Mouse (Mus musculus): ENCODE measurements around the gene Kiss1r. TPM values are rescaled to one million over a fixed set of nuclear protein-coding genes. Genes with fewer than 3 reads are reported as not detected.

The Kiss1r gene
- polyA plus RNA-seq, 1 experiment from 2014 or later: 0.31 TPM

GRCm38 (mm10) chr10:79929967-79930825 is 13.4 kb downstream of the Kiss1r start:
- Histone ChIP-seq H3K4me3 (peak overlapping the region; percentile 99), H3K27me3 (ENCODE audit: insufficient read depth, poor library complexity, severe bottlenecking) (no peaks in the 10 kb centered on the region), H3K27ac (peak overlapping the region; percentile 99), H3K4me1 (peaks cover 83% of the 10 kb centered on the region), H3K9me3 (no peaks in the 10 kb centered on the region), H3K36me3 (peaks cover 49% of the 10 kb centered on the region)
- DNase-seq (ENCODE audit: low spot score): no peak
- 89% methylated on average over 18 of the region's 18 CpGs for WGBS

GRCm38 (mm10) chr10:79930826-79931186 is 14.0 kb downstream of the Kiss1r start:
- no peak for DNase-seq (ENCODE audit: low spot score)
- peaks cover 83% of the 10 kb centered on the region for H3K4me1 ChIP-seq
- 91% methylated on average over 16 of the region's 16 CpGs for WGBS
- H3K36me3 ChIP-seq: peaks cover 56% of the 10 kb centered on the region
- no peaks in the 10 kb centered on the region for H3K9me3 ChIP-seq
- H3K4me3 ChIP-seq: peak overlapping the region; percentile 22; the same call in 1 of the 2 replicates
- H3K27ac ChIP-seq: 0 out of 2 replicates have a peak overlapping the region, but pooled peaks have one; percentile 32
- H3K27me3 ChIP-seq (ENCODE audit: insufficient read depth, poor library complexity, severe bottlenecking): no peaks in the 10 kb centered on the region

GRCm38 (mm10) chr10:79931797-79932196 is 15.0 kb downstream of the Kiss1r start:
- Histone ChIP-seq H3K4me3 (no peak overlapping the region), H3K4me1 (peaks cover 83% of the 10 kb centered on the region), H3K27ac (peak overlapping the region; percentile 75), H3K27me3 (ENCODE audit: insufficient read depth, poor library complexity, severe bottlenecking) (no peaks in the 10 kb centered on the region), H3K9me3 (no peaks in the 10 kb centered on the region), H3K36me3 (peaks cover 61% of the 10 kb centered on the region)
- no peak for DNase-seq (ENCODE audit: low spot score)
- WGBS: 83% methylated on average over 9 of the region's 9 CpGs

GRCm38 (mm10) chr10:79932736-79933135 is 16.0 kb downstream of the Kiss1r start:
- H3K4me3 ChIP-seq: peak overlapping the region; percentile 39
- WGBS: 10% methylated on average over 8 of the region's 8 CpGs
- no peaks in the 10 kb centered on the region for H3K9me3 ChIP-seq
- no peaks in the 10 kb centered on the region for H3K27me3 ChIP-seq (ENCODE audit: insufficient read depth, poor library complexity, severe bottlenecking)
- peak overlapping the region; percentile 75 for H3K27ac ChIP-seq
- peaks cover 71% of the 10 kb centered on the region for H3K36me3 ChIP-seq
- DNase-seq (ENCODE audit: low spot score): peak; percentile 89
- peaks cover 90% of the 10 kb centered on the region for H3K4me1 ChIP-seq

- WGBS: 64% methylated on average over 9 of the region's 9 CpGs
- DNase-seq (ENCODE audit: low spot score): no peak
- H3K36me3 ChIP-seq: peaks cover 76% of the 10 kb centered on the region
- H3K27me3 ChIP-seq (ENCODE audit: insufficient read depth, poor library complexity, severe bottlenecking): no peaks in the 10 kb centered on the region
- H3K4me3 ChIP-seq: peak overlapping the region; percentile 39
- H3K9me3 ChIP-seq: no peaks in the 10 kb centered on the region
- peaks cover 95% of the 10 kb centered on the region for H3K4me1 ChIP-seq
- peak overlapping the region; percentile 75 for H3K27ac ChIP-seq
These were observed 16.4 kb downstream of the Kiss1r start for GRCm38 (mm10) chr10:79933145-79933679.

- Histone ChIP-seq H3K9me3 (no peaks in the 10 kb centered on the region), H3K4me3 (no peak overlapping the region), H3K27me3 (ENCODE audit: insufficient read depth, poor library complexity, severe bottlenecking) (no peaks in the 10 kb centered on the region), H3K36me3 (peaks cover 82% of the 10 kb centered on the region), H3K27ac (peak overlapping the region; percentile 75), H3K4me1 (peaks cover 98% of the 10 kb centered on the region)
- 81% methylated on average over 6 of the region's 6 CpGs for WGBS
- DNase-seq (ENCODE audit: low spot score): no peak
These were observed 17.1 kb downstream of the Kiss1r start for GRCm38 (mm10) chr10:79933861-79934260.

GRCm38 (mm10) chr10:79934272-79934721 is 17.5 kb downstream of the Kiss1r start:
- no peaks in the 10 kb centered on the region for H3K9me3 ChIP-seq
- WGBS: 66% methylated on average over 13 of the region's 13 CpGs
- peaks cover 86% of the 10 kb centered on the region for H3K36me3 ChIP-seq
- no peak overlapping the region for H3K4me3 ChIP-seq
- no peaks in the 10 kb centered on the region for H3K27me3 ChIP-seq (ENCODE audit: insufficient read depth, poor library complexity, severe bottlenecking)
- peak overlapping the region; percentile 19 for H3K27ac ChIP-seq
- no peak for DNase-seq (ENCODE audit: low spot score)
- H3K4me1 ChIP-seq: peaks cover 98% of the 10 kb centered on the region

- DNase-seq (ENCODE audit: low spot score): no peak
- Histone ChIP-seq H3K27ac (0 out of 2 replicates have a peak overlapping the region, but pooled peaks have one; percentile 32), H3K36me3 (peaks cover 93% of the 10 kb centered on the region), H3K9me3 (no peaks in the 10 kb centered on the region), H3K4me3 (no peak overlapping the region), H3K27me3 (ENCODE audit: insufficient read depth, poor library complexity, severe bottlenecking) (no peaks in the 10 kb centered on the region), H3K4me1 (peaks cover 98% of the 10 kb centered on the region)
- WGBS: 90% methylated on average over 16 of the region's 16 CpGs
These were observed 18.2 kb downstream of the Kiss1r start for GRCm38 (mm10) chr10:79934794-79935569.

- Histone ChIP-seq H3K27me3 (ENCODE audit: insufficient read depth, poor library complexity, severe bottlenecking) (no peaks in the 10 kb centered on the region), H3K4me1 (peaks cover 98% of the 10 kb centered on the region), H3K36me3 (peaks cover 95% of the 10 kb centered on the region), H3K27ac (peak overlapping the region; percentile 37; the same call in 1 of the 2 replicates), H3K9me3 (no peaks in the 10 kb centered on the region), H3K4me3 (no peak overlapping the region)
- 61% methylated on average over 10 of the region's 10 CpGs for WGBS
- no peak for DNase-seq (ENCODE audit: low spot score)
These were observed 19.6 kb downstream of the Kiss1r start for GRCm38 (mm10) chr10:79936284-79936910.

GRCm38 (mm10) chr10:79936911-79937441 is 20.2 kb downstream of the Kiss1r start:
- 70% methylated on average over 27 of the region's 27 CpGs for WGBS
- Histone ChIP-seq H3K4me3 (no peak overlapping the region), H3K27ac (peak overlapping the region; percentile 37; the same call in 1 of the 2 replicates), H3K27me3 (ENCODE audit: insufficient read depth, poor library complexity, severe bottlenecking) (no peaks in the 10 kb centered on the region), H3K9me3 (no peaks in the 10 kb centered on the region), H3K4me1 (peaks cover 92% of the 10 kb centered on the region), H3K36me3 (peaks cover 95% of the 10 kb centered on the region)
- DNase-seq (ENCODE audit: low spot score): no peak

GRCm38 (mm10) chr10:79937775-79938526 is 21.2 kb downstream of the Kiss1r start:
- WGBS: 82% methylated on average over 11 of the region's 11 CpGs
- no peaks in the 10 kb centered on the region for H3K9me3 ChIP-seq
- H3K36me3 ChIP-seq: peaks cover 90% of the 10 kb centered on the region
- peaks cover 82% of the 10 kb centered on the region for H3K4me1 ChIP-seq
- no peaks in the 10 kb centered on the region for H3K27me3 ChIP-seq (ENCODE audit: insufficient read depth, poor library complexity, severe bottlenecking)
- H3K4me3 ChIP-seq: no peak overlapping the region
- H3K27ac ChIP-seq: peak overlapping the region; percentile 66
- DNase-seq (ENCODE audit: low spot score): no peak

All from heart, embryonic 10.5 days (tissue).